Mouse (Mus musculus) erythroblast, embryonic 14.5 days (primary cell): Measurements from ENCODE around the gene Anapc1. TPM values are rescaled to one million over a fixed set of nuclear protein-coding genes. Genes with fewer than 3 reads are reported as not detected.

ENCODE experiments used
- H3K27me3 ChIP-seq: 2 replicates; pipeline ENCODE4 v1.6.1; 2012; ENCODE audit warnings: inconsistent platforms; ENCODE audit not compliant: control insufficient read depth
- H3K36me3 ChIP-seq: 2 replicates; pipeline ENCODE4 v1.6.1; 2012; ENCODE audit warnings: mild to moderate bottlenecking, inconsistent platforms; ENCODE audit not compliant: control insufficient read depth
- H3K4me1 ChIP-seq: 2 replicates; pipeline ENCODE4 v1.6.1; 2012; ENCODE audit warnings: inconsistent platforms; ENCODE audit not compliant: control insufficient read depth
- H3K4me3 ChIP-seq: replicated peaks from 2 replicates; pipeline ENCODE3; 2012; ENCODE audit warnings: moderate library complexity, mild to moderate bottlenecking, inconsistent platforms
- H3K9me3 ChIP-seq: 2 replicates; pipeline ENCODE4 v1.6.1; 2012; ENCODE audit warnings: low read length, inconsistent platforms, mixed read lengths; ENCODE audit not compliant: control insufficient read depth
- GATA1 ChIP-seq: IDR thresholded peaks from 2 replicates; pipeline ENCODE4 v1.6.1; 2012; ENCODE audit warnings: low read length, inconsistent platforms, mixed read lengths
- TAL1 ChIP-seq: IDR thresholded peaks from 3 replicates; pipeline ENCODE4 v1.6.1; 2012; ENCODE audit warnings: low read length, inconsistent platforms, mixed read lengths
- polyA plus RNA-seq: library from polyadenylated mRNA; stranded (reverse); fragments of >175 nt; gene quantifications from 2 replicates; pipeline ENCODE4 v1.2.3, GENCODE M21; 2012

Gene Anapc1
- 2.4 and 2.8 TPM in 2 replicates for polyA plus RNA-seq

GRCm38 (mm10) chr2:128686921-128687557, at the start of gene Anapc1:
Gene Anapc1, minus strand, starts transcription at chr2:128687391.
- Histone ChIP-seq H3K27me3 (no peaks in the 10 kb centered on the region), H3K36me3 (peaks cover 35% of the 10 kb centered on the region), H3K9me3 (no peaks in the 10 kb centered on the region), H3K4me3 (peak within 1 kb of the TSS; percentile 97), H3K4me1 (peaks cover 31% of the 10 kb centered on the region)
- TF ChIP-seq GATA1 (no peak), TAL1 (no peak)

DNA sequence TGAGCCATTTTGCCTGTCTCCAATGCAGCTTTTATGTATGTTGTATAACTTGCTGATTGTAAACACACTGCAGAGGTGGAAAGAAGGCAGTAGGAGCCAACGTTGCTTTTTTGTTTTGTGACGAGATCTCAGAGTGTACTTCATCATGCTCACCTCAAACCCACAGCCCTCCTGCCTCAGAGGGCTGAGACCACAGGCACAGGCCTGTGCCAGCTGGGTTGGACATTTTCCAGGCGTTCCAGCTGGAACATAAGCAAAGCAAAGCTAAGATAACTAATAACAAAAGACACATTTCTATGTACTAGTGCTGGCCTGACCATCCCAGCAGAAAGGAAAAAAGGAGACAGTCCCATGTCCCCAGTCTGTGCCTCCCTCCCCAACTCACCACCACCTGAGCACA, 47.9 kb upstream of the Anapc1 start:
- TF ChIP-seq TAL1 (no peak), GATA1 (no peak)
- no peaks in the 10 kb centered on the region for H3K4me1 ChIP-seq
- no peaks in the 10 kb centered on the region for H3K27me3 ChIP-seq
- H3K36me3 ChIP-seq, result peaks cover 3% of the 10 kb centered on the region; the same call in 1 of the 2 replicates
- no peaks in the 10 kb centered on the region for H3K9me3 ChIP-seq
- H3K4me3 ChIP-seq, result no peak overlapping the region

DNA sequence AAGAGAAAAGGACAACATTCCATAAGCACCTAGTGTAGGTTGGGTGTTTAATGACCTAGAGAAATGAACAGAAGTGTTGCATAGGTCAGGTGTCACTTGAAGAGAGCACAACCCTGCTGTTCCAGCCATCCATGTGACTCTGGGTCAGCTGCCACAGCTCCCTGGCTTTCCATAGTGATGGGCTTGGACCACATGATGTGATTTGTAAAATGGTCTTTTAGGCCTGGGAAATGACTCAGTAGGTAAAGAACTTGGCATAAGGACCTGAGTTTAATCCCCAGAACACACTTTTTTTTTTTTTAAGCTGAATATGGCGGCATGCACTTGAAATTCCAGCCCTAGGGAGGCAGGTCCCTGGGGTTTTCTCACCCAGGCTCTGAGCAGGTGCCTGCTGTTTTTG, 44.8 kb upstream of the Anapc1 start:
- no peaks in the 10 kb centered on the region; the same call in 1 of the 2 replicates for H3K36me3 ChIP-seq
- no peak for TF ChIP-seq TAL1
- TF ChIP-seq GATA1, result no peak
- no peak overlapping the region for H3K4me3 ChIP-seq
- H3K4me1 ChIP-seq, result no peaks in the 10 kb centered on the region
- H3K27me3 ChIP-seq, result no peaks in the 10 kb centered on the region
- no peaks in the 10 kb centered on the region for H3K9me3 ChIP-seq

DNA sequence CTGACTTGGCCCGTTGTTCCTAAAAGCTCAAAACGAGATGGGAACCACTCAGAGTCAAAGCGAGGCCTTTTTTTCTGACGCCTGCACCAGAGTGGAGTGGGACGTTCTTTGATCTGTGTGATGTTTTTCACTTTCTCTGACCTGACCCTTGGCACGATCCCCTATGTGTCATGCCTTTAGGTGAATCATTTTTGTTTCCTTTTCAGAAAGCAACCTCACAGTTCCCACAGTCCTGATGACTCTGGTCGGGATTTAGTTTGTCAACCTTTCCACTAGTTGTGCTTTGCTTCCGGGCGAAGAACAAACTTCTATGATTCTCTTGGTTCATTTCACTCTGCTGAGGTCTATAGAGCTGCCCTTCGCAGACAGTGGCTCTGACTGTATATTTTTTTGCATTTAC, 44.3 kb upstream of the Anapc1 start:
- no peak for TF ChIP-seq GATA1
- no peak for TF ChIP-seq TAL1
- Histone ChIP-seq H3K4me1 (no peaks in the 10 kb centered on the region), H3K27me3 (no peaks in the 10 kb centered on the region), H3K4me3 (no peak overlapping the region), H3K9me3 (no peaks in the 10 kb centered on the region), H3K36me3 (no peaks in the 10 kb centered on the region; the same call in 1 of the 2 replicates)

GRCm38 (mm10) chr2:128729141-128729540, 42.0 kb upstream of the Anapc1 start:
- H3K36me3 ChIP-seq, result no peaks in the 10 kb centered on the region; the same call in 1 of the 2 replicates
- no peaks in the 10 kb centered on the region for H3K27me3 ChIP-seq
- H3K4me1 ChIP-seq, result no peaks in the 10 kb centered on the region
- H3K4me3 ChIP-seq, result no peak overlapping the region
- TF ChIP-seq TAL1 (no peak), GATA1 (no peak)
- no peaks in the 10 kb centered on the region for H3K9me3 ChIP-seq

GRCm38 (mm10) chr2:128728066-128728465, 40.9 kb upstream of the Anapc1 start:
- Histone ChIP-seq H3K4me3 (no peak overlapping the region), H3K27me3 (no peaks in the 10 kb centered on the region), H3K9me3 (no peaks in the 10 kb centered on the region)

GRCm38 (mm10) chr2:128727552-128727951, 40.4 kb upstream of the Anapc1 start:
- no peaks in the 10 kb centered on the region; the same call in 1 of the 2 replicates for H3K36me3 ChIP-seq
- TF ChIP-seq TAL1 (no peak), GATA1 (no peak)
- no peaks in the 10 kb centered on the region for H3K27me3 ChIP-seq
- no peak overlapping the region for H3K4me3 ChIP-seq
- no peaks in the 10 kb centered on the region for H3K4me1 ChIP-seq
- H3K9me3 ChIP-seq, result no peaks in the 10 kb centered on the region

More at GRCm38 (mm10) chr2:128728066-128728465, 40.9 kb upstream of the Anapc1 start:
- no peaks in the 10 kb centered on the region for H3K4me1 ChIP-seq
- TF ChIP-seq TAL1 (no peak), GATA1 (no peak)
- no peaks in the 10 kb centered on the region; the same call in 1 of the 2 replicates for H3K36me3 ChIP-seq

- Histone ChIP-seq H3K27me3 (no peaks in the 10 kb centered on the region), H3K9me3 (no peaks in the 10 kb centered on the region), H3K4me1 (no peaks in the 10 kb centered on the region), H3K36me3 (no peaks in the 10 kb centered on the region; the same call in 1 of the 2 replicates), H3K4me3 (no peak overlapping the region)
- TF ChIP-seq TAL1 (no peak), GATA1 (no peak)
These were observed 39.4 kb upstream of the Anapc1 start for GRCm38 (mm10) chr2:128726626-128727025.

- H3K4me3 ChIP-seq, result no peak overlapping the region
- no peaks in the 10 kb centered on the region for H3K4me1 ChIP-seq
- H3K9me3 ChIP-seq, result peaks cover 3% of the 10 kb centered on the region; the same call in 1 of the 2 replicates
- H3K27me3 ChIP-seq, result no peaks in the 10 kb centered on the region
- H3K36me3 ChIP-seq, result no peaks in the 10 kb centered on the region; the same call in 1 of the 2 replicates
- TF ChIP-seq GATA1 (no peak), TAL1 (no peak)
These were observed 38.9 kb upstream of the Anapc1 start for GRCm38 (mm10) chr2:128726067-128726466.
